Mouse (Mus musculus) spleen, postnatal 14 days (tissue): ENCODE results near the gene Tbc1d9.

ENCODE experiments used
- DNase-seq, 2 experiments: peaks; one replicate each; pipeline ENCODE4 v3.0.0; 2021 to 2022; ENCODE audit warnings: low spot score in 2 of 2

Tbc1d9 gene

GRCm38 (mm10) chr8:83165235-83165930 lies at the start of gene Tbc1d9:
Gene Tbc1d9 (plus strand): TSS chr8:83165352.
- DNase-seq, result peak in 1 of 2 experiments; percentile 5

- no peak for DNase-seq
Observed at GRCm38 (mm10) chr8:83135086-83135485, 30.1 kb upstream of the Tbc1d9 start.

- no peak for DNase-seq
Observed at GRCm38 (mm10) chr8:83140068-83140467, 25.1 kb upstream of the Tbc1d9 start.

GRCm38 (mm10) chr8:83140701-83141111 lies 24.4 kb upstream of the Tbc1d9 start:
- DNase-seq, result peak in 1 of 2 experiments; percentile 10

- no peak for DNase-seq
Observed at GRCm38 (mm10) chr8:83141358-83141757, 23.8 kb upstream of the Tbc1d9 start.

- DNase-seq, result no peak
Observed at GRCm38 (mm10) chr8:83144601-83145000, 20.6 kb upstream of the Tbc1d9 start.

GRCm38 (mm10) chr8:83145421-83145820 lies 19.7 kb upstream of the Tbc1d9 start:
- no peak for DNase-seq

GRCm38 (mm10) chr8:83149124-83149523 lies 16.0 kb upstream of the Tbc1d9 start:
- no peak for DNase-seq

- DNase-seq, result no peak
Observed at GRCm38 (mm10) chr8:83152055-83152454, 13.1 kb upstream of the Tbc1d9 start.

GRCm38 (mm10) chr8:83152470-83152869 lies 12.7 kb upstream of the Tbc1d9 start:
- DNase-seq, result no peak

- DNase-seq, result no peak
Observed at GRCm38 (mm10) chr8:83155110-83155509, 10.0 kb upstream of the Tbc1d9 start.

GRCm38 (mm10) chr8:83158971-83159370 lies 6.2 kb upstream of the Tbc1d9 start:
- no peak for DNase-seq

GRCm38 (mm10) chr8:83159615-83160014 lies 5.5 kb upstream of the Tbc1d9 start:
- DNase-seq, result no peak

GRCm38 (mm10) chr8:83160613-83161012 lies 4.5 kb upstream of the Tbc1d9 start:
- DNase-seq, result no peak

GRCm38 (mm10) chr8:83165931-83166867 lies 1.0 kb downstream of the Tbc1d9 start, which contains the start of gene Gm10645:
Gene Gm10645 (minus strand): TSS chr8:83166170.
- peak in 1 of 2 experiments; percentile 11 for DNase-seq

- no peak for DNase-seq
Observed at GRCm38 (mm10) chr8:83167932-83168331, 2.8 kb downstream of the Tbc1d9 start.

GRCm38 (mm10) chr8:83169127-83169526 lies 4.0 kb downstream of the Tbc1d9 start:
- DNase-seq, result no peak

GRCm38 (mm10) chr8:83169709-83170108 lies 4.6 kb downstream of the Tbc1d9 start:
- DNase-seq, result peak in 1 of 2 experiments; percentile 7

GRCm38 (mm10) chr8:83170894-83171293 lies 5.7 kb downstream of the Tbc1d9 start:
- DNase-seq, result no peak

- DNase-seq, result no peak
Observed at GRCm38 (mm10) chr8:83175680-83176079, 10.5 kb downstream of the Tbc1d9 start.

GRCm38 (mm10) chr8:83176785-83177184 lies 11.6 kb downstream of the Tbc1d9 start:
- DNase-seq, result no peak

- DNase-seq, result no peak
Observed at GRCm38 (mm10) chr8:83177317-83178195, 12.4 kb downstream of the Tbc1d9 start.
